Mouse (Mus musculus): ENCODE results near the gene Thrb. TPM values are rescaled to one million over a fixed set of nuclear protein-coding genes. Genes with fewer than 3 reads are reported as not detected.

Gene Thrb
- total RNA-seq, 1 experiment from 2014 or later: not detected

DNA sequence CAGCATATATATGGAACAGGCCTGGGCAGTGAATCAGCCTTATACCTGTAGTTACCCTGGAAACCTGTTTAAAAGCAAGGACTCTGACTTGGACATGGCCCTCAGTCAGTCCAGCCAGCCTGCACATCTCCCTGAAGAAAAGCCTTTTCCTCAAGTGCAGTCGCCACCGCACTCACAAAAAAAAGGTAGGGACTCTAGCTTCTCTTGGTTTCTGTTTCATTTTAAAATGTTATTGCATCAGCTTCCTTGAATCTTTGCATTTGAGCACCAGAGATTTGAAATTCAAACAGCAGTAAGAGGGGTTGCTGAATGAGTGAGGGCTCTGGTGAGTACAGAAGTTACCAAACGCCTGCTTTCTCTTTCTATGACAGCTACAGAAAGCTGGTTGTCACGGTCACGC is 322.0 kb downstream of the Thrb start:
- ATAC-seq (replicated peaks; ENCODE audit: insufficient number of reproducible peaks, low FRiP score, low TSS enrichment, poor library complexity, severe bottlenecking): no peak

DNA sequence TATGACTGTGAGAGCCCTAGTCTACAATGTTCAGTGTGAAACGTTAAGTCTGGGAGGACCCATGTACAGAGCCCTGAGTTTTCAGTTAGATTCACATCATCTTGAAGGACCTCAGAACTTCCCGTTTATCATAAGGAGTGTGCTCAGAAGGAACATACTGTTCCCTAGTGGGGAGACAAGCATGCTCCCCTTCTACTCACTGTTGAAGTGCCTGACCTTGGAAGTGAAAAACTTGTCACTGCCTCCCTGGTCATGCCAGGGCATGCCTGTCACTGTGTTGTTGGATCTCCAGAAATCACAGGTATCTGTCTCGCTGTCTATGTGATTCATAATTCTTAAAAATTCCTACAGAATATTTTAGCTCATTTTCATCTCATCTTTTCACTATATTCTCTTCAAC is 323.3 kb downstream of the Thrb start:
- no peak for ATAC-seq (replicated peaks; ENCODE audit: insufficient number of reproducible peaks, low FRiP score, low TSS enrichment, poor library complexity, severe bottlenecking)

- ATAC-seq (replicated peaks; ENCODE audit: insufficient number of reproducible peaks, low FRiP score, low TSS enrichment, poor library complexity, severe bottlenecking): no peak
These were observed 323.8 kb downstream of the Thrb start for GRCm38 (mm10) chr14:17983839-17984238.

GRCm38 (mm10) chr14:17988580-17988979 is 328.5 kb downstream of the Thrb start:
- no peak for ATAC-seq (replicated peaks; ENCODE audit: insufficient number of reproducible peaks, low FRiP score, low TSS enrichment, poor library complexity, severe bottlenecking)

GRCm38 (mm10) chr14:17989182-17989581 is 329.1 kb downstream of the Thrb start:
- no peak for ATAC-seq (replicated peaks; ENCODE audit: insufficient number of reproducible peaks, low FRiP score, low TSS enrichment, poor library complexity, severe bottlenecking)

DNA sequence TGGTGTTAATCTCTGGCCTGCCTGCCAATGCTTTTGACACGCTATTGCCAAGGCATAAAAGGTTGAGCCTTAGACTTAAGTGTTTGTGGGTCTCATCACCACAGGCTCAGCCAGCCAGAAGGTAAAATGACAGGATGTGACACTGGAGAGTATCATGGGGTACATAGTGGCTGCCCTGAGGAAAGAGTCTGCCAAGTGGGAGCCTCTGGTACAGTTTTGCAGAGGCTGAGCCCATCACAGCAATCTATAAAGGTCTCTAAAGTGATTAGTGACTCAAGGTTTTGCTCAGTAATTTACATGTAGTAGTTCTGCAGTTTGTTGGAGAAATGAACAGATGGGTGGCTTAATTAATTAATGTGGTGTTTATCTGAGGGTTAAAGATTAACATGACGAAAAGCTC is 330.1 kb downstream of the Thrb start:
- ATAC-seq (replicated peaks; ENCODE audit: insufficient number of reproducible peaks, low FRiP score, low TSS enrichment, poor library complexity, severe bottlenecking): no peak

DNA sequence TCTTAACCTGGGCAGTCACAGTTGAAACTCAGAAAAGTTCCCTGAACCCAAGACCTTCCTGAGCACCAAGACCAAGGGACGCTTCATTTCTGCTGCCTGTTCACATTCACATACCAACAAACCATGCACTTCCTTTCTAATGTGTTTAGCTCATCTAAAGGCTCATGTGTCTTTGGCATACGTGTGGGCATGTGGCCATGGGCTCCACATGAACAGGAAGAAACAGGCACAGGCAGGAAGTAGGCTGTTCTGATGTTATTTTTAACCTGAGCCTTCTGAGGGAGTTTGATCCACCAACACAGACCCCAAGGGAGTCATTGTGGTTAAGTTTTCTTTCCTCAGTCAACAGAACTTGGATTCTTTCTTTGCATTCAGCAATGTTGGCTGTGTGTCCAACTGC is 341.8 kb downstream of the Thrb start:
- ATAC-seq (replicated peaks; ENCODE audit: insufficient number of reproducible peaks, low FRiP score, low TSS enrichment, poor library complexity, severe bottlenecking): no peak

- ATAC-seq (replicated peaks; ENCODE audit: insufficient number of reproducible peaks, low FRiP score, low TSS enrichment, poor library complexity, severe bottlenecking): no peak
These were observed 343.6 kb downstream of the Thrb start for GRCm38 (mm10) chr14:18003686-18004085.

- no peak for ATAC-seq (replicated peaks; ENCODE audit: insufficient number of reproducible peaks, low FRiP score, low TSS enrichment, poor library complexity, severe bottlenecking)
These were observed 348.5 kb downstream of the Thrb start for GRCm38 (mm10) chr14:18008524-18008923.

- no peak for ATAC-seq (replicated peaks; ENCODE audit: insufficient number of reproducible peaks, low FRiP score, low TSS enrichment, poor library complexity, severe bottlenecking)
These were observed 356.5 kb downstream of the Thrb start for GRCm38 (mm10) chr14:18016604-18017003.

- ATAC-seq (replicated peaks; ENCODE audit: insufficient number of reproducible peaks, low FRiP score, low TSS enrichment, poor library complexity, severe bottlenecking): no peak
These were observed 360.1 kb downstream of the Thrb start for GRCm38 (mm10) chr14:18020128-18020527.

DNA sequence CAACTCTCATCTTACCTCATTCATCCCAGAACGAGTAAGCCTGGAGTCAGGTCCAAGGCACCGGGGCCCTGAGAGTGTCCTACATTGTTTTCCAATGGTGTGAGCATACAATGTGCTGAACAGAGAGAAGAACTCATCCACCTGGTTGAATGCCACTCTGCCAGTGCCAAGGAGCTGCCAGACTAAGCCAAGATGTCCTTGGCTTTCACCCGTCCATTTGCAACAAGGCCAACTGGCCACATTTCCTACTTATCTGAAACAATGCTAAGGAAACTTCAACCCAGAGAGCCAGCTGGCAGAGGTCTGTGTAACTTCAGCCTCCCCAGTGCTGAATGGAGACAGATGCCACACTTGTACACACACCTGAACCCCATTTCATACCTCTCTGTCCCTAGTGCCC is 360.6 kb downstream of the Thrb start:
- ATAC-seq (replicated peaks; ENCODE audit: insufficient number of reproducible peaks, low FRiP score, low TSS enrichment, poor library complexity, severe bottlenecking): no peak

DNA sequence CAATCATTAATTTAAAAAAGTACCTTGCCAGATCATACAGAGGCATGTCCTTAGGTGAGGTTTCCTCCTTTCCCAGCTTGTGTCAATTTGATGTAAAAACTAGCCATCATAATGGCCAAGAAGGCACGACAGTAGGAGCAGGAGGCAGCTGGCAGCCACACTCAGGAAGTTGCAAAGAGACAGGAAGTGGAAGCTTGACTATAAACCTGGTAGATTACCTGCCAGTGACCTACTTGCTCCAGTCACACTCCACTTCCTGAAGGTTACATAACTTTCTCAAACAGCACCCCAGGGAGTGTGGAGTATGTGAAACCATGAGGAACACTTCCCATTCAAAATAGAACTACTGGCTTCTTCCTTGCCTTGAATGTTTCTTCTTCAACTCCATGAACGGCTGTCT is 361.7 kb downstream of the Thrb start:
- ATAC-seq (replicated peaks; ENCODE audit: insufficient number of reproducible peaks, low FRiP score, low TSS enrichment, poor library complexity, severe bottlenecking): no peak

DNA sequence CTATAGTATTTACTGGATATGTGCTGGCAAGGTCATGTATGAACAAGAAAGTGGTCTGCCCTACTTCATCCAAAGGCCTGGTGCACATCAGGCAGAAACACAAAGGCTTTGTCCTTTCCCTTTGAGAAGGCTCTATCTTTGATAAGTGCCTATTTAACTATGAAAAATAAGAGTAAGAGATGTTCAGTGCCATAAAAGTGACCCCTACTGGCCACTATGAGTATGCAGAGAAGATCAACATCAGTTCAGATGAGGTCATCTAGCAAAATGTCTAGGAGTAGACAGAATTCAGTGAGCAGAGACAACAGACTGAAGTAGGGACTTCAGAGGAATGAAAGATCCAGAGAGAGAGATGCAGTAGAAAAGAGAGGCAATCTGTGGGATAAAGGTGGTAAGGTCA is 362.3 kb downstream of the Thrb start:
- no peak for ATAC-seq (replicated peaks; ENCODE audit: insufficient number of reproducible peaks, low FRiP score, low TSS enrichment, poor library complexity, severe bottlenecking)

GRCm38 (mm10) chr14:18027867-18028266 is 367.8 kb downstream of the Thrb start:
- no peak for ATAC-seq (replicated peaks; ENCODE audit: insufficient number of reproducible peaks, low FRiP score, low TSS enrichment, poor library complexity, severe bottlenecking)

- no peak for ATAC-seq (replicated peaks; ENCODE audit: insufficient number of reproducible peaks, low FRiP score, low TSS enrichment, poor library complexity, severe bottlenecking)
These were observed 369.3 kb downstream of the Thrb start for GRCm38 (mm10) chr14:18029181-18029932.

DNA sequence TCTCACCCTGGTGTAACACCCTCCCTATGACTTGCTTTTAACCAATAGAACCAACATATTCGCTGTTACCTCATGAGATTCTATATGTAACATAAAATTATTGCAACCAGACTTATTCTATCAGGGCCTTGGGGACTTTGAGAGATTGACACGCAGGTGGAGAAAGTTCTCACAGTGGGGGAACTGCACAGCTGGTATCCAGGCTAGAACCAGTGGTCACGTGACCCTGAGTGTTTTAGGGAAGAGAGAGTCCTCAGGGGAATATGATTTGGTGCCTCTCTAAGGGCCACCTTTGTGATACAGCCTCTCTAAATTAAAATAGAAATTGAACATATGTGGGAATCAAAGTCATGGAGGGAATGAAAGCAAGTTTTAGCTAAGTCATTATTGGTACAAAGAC is 371.9 kb downstream of the Thrb start:
- ATAC-seq (replicated peaks; ENCODE audit: insufficient number of reproducible peaks, low FRiP score, low TSS enrichment, poor library complexity, severe bottlenecking): no peak

GRCm38 (mm10) chr14:18036573-18036972 is 376.5 kb downstream of the Thrb start:
- ATAC-seq (replicated peaks; ENCODE audit: insufficient number of reproducible peaks, low FRiP score, low TSS enrichment, poor library complexity, severe bottlenecking): no peak

DNA sequence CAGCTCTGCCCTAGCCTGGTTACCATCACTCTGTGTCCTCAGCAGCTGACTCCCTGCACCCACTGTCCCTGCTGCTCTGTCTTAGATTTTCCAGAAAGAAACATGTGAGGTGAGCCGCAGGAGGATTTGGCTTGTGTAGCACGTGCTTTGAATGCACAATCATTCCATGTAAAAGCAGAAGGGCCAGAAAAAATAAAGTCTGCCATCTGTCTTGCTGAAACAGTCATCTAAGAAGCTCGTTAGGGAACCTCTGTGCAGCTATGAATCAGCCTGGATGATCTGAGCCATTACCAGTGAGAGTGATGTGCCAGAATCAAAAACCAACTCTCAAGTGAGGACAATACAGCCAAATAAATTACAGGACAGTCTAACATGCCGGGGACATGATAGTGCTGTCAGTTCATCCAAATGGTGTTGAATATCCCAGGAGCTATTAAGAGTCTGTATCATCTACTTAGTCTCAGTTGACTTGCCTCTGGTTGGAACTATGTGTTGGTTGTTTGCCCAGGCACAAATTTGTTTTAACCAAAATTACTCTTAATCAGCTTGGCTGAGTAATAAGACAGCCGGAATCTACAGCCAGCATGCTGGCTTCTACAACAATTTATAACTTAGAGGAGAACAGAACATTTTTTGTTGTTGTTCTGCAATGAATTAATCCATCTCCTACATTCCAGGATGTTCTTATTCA is 402.2 kb downstream of the Thrb start:
- no peak for ATAC-seq (replicated peaks; ENCODE audit: insufficient number of reproducible peaks, low FRiP score, low TSS enrichment, poor library complexity, severe bottlenecking)

All from monocyte, adult 5-6 weeks (primary cell).